Mouse (Mus musculus) spleen, embryonic (tissue): ENCODE results near the gene Hyou1.
"Not testable (repeated sequence)": the region's sequence is repeated elsewhere in the genome, so short reads cannot be mapped to it uniquely, and the experiment has no call there.

Experiments
- CTCF ChIA-PET: fragments of 350-600 bp; sonication (Branson Sonifier 250); formaldehyde crosslinking; loops from one replicate; lab custom pipeline; 2022; lab: Charles Lee

Gene Hyou1

GRCm38 (mm10) chr9:44379054-44379834 lies at the start of gene Hyou1:
Gene Hyou1 (plus strand): TSS chr9:44379490.
- CTCF ChIA-PET: interaction anchor here (1.0 to 1.2 kb wide), 2 partner anchors 17 to 77 kb away, joined by 3 to 4 read pairs; partner anchors contain the start of gene Vps11

DNA sequence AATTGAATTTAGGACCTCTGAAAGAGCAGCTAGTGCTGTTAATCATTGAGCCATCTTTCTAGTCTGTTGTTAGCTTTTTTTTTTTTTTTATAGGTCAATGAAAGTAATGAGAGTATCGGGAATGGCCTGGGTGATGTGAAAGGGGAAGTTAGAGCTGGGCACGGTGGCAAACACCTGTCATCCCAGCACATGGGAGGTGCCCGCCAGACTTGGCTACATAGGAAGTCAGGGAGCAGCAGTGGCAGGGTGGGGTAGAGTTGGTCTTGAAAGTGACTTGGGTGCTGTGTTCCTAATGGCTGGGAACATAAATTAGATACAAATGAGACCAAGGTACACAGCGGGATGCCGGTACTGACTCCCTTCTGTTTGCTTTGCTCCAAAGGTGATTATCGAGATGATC lies 48.6 kb upstream of the Hyou1 start:
- CTCF ChIA-PET: interaction anchor here (0.5 to 0.7 kb wide), 4 partner anchors 162 to 1945 kb away, joined by 3 to 18 read pairs (median 3); no protein-coding TSS in a partner anchor

GRCm38 (mm10) chr9:44332918-44333638 lies 46.2 kb upstream of the Hyou1 start:
- CTCF ChIA-PET: interaction anchor here (0.6 kb wide), 1 partner anchor 44 kb away, joined by 6 read pairs; no protein-coding TSS in a partner anchor

DNA sequence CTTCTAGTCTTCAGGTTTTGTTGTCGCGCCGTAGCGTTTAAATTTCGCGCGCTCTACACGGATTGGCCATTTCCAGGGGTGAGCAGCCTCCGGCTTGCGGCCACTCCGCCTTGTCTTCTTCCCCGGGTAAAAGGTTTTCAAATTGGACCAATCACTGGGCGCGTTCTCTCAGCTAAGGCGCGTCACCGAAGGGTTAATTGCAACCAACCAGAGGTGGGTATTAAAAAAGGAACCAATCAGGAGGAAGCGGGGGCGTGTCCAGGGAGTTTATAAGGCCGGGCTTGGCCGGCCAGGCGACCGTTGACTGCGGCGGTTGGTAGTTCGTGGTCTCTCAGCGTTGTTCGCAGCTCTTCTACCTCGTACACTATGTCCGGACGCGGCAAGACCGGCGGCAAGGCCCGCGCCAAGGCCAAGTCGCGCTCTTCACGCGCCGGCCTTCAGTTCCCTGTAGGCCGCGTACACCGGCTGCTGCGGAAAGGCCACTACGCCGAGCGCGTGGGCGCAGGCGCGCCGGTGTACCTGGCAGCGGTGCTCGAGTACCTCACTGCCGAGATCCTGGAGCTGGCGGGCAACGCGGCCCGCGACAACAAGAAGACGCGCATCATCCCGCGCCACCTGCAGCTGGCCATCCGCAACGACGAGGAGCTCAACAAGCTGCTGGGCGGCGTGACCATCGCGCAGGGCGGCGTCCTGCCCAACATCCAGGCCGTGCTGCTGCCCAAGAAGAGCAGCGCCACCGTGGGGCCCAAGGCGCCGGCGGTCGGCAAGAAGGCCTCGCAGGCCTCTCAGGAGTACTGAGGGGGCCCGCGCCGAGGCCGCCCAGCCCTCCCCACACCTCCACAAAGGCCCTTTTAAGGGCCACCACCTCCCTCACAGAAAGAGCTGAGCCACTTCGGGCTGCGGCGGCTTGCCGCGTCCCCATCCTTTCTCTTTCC lies 44.6 kb upstream of the Hyou1 start, which contains the start of gene H2afx:
Gene H2afx (plus strand): TSS at position 299 of the 935 bp plus-strand sequence.
- CTCF ChIA-PET: no interaction called here

- CTCF ChIA-PET: interaction anchor here (0.5 kb wide), 1 partner anchor 28 kb away, joined by 4 read pairs; no protein-coding TSS in a partner anchor
Observed at GRCm38 (mm10) chr9:44335331-44336092, 43.8 kb upstream of the Hyou1 start.

DNA sequence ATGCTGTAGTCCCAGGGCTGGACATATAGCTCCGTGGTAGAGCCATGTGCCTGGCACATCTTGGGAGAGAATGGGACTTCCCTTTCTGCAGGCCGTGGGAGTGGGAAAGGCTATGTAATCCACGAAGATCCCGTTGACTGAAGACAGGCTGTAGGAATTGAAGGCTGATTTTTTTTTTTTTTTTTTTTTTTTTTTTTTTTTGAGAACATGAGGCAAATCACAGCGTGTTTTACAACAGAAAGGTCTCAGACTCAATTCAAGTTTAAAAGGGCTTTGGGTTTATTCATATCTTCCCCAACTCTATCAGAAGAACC lies 43.2 kb upstream of the Hyou1 start:
- CTCF ChIA-PET: interaction anchor here (0.5 kb wide), 1 partner anchor 29 kb away, joined by 4 read pairs; no protein-coding TSS in a partner anchor

DNA sequence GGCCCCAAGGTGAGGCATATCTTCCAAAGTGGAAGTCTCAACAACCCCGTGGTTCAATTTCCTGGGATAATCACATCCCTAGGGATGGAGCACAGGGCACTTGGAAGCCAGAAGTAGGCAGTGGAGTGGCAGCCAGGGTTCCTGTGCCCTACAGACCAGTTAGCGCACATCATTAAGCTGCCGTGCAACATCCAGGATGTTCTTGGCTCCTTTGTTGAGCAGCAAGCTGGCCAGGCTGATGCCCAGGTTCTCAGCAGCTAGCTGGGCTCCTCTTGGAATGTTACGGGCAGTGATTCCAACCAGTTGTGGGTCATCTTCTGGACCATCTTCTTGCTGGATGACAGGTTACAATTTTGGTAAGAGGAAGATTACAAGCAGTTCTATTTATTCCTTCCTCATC lies 42.8 kb upstream of the Hyou1 start:
- CTCF ChIA-PET: not testable (repeated sequence)

- CTCF ChIA-PET: no interaction called here
Observed at GRCm38 (mm10) chr9:44336964-44337363, 42.3 kb upstream of the Hyou1 start.

GRCm38 (mm10) chr9:44337436-44338169 lies 41.7 kb upstream of the Hyou1 start:
- CTCF ChIA-PET: no interaction called here

DNA sequence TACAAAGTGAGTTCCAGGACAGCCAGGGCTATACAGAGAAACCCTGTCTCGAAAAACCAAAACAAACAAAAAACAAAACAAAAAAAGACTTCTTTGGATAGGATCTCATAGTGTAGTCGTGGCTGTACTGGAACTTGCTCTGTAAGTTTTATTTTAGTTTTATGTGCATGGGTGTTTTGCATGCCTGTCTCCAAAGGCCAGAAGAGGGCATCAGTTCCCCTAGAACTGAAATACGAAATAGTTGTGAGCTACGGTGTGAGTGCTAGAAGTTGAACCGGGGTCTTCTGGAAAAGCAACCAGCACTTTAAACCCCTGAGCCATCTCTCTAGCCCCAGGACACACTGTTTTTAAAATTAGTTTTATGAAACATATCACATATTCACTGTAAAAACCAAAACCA lies 40.7 kb upstream of the Hyou1 start:
- CTCF ChIA-PET: interaction anchor here (0.6 kb wide), 2 partner anchors 47 to 320 kb away, joined by 4 read pairs; no protein-coding TSS in a partner anchor

GRCm38 (mm10) chr9:44341487-44341886 lies 37.8 kb upstream of the Hyou1 start:
- CTCF ChIA-PET: no interaction called here

- CTCF ChIA-PET: no interaction called here
Observed at GRCm38 (mm10) chr9:44342173-44342572, 37.1 kb upstream of the Hyou1 start.

GRCm38 (mm10) chr9:44342605-44343004 lies 36.7 kb upstream of the Hyou1 start:
- CTCF ChIA-PET: no interaction called here

- CTCF ChIA-PET: no interaction called here
Observed at GRCm38 (mm10) chr9:44343290-44343689, 36.0 kb upstream of the Hyou1 start.

GRCm38 (mm10) chr9:44343781-44344421 lies 35.4 kb upstream of the Hyou1 start, which contains the start of gene Hmbs:
Gene Hmbs (minus strand): TSS chr9:44344228.
- CTCF ChIA-PET: interaction anchor here (0.5 to 0.6 kb wide), 2 partner anchors 169 to 324 kb away, joined by 3 read pairs; no protein-coding TSS in a partner anchor

GRCm38 (mm10) chr9:44345570-44346433 lies 33.5 kb upstream of the Hyou1 start:
- CTCF ChIA-PET: no interaction called here

GRCm38 (mm10) chr9:44347166-44347565 lies 32.1 kb upstream of the Hyou1 start:
- CTCF ChIA-PET: interaction anchor here (1.1 kb wide), 1 partner anchor 20 kb away, joined by 3 read pairs; no protein-coding TSS in a partner anchor

DNA sequence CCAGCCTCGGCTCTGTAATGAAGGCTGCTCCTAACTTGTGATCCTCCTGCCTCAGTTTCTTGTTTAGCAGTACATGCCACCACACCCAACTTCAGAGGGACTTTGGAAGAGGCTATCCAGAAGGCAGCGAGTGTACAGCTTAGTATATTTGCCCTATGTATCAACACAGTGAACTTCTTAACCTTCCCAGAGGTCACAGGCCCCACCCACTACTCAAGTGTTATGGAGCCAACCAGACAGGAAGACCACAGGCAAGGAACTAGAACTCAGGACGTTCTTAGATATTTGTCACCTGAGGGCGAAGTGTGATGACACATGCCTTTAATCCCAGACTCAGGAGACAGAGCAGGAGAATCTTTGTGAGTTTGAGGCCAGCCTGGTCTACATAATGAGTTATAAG lies 31.7 kb upstream of the Hyou1 start:
- CTCF ChIA-PET: interaction anchor here (0.8 to 1.1 kb wide), 2 partner anchors 21 to 27 kb away, joined by 3 read pairs; no protein-coding TSS in a partner anchor
